In the genomic region with DNA sequence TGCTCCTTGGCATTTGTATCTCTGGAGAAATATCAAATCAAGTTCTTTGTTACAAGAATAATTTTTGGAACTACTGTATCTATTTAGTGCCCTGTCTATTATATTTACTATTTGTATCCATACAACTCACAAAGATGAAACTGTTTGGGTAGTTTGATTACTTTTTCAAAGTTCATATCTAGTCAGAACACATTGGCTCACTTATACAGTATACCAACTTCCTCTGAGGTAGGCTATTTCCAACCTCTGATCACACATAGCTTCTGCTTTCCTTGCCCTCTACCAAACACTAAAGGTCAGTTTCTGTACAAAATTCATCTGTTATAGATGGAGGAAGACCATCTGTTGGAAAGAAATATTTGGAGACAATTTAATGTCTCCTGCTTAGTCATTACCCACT, we compare ENCODE assay signal across 15 mouse cellular contexts.
"Had no signal": no experiment of that assay in that cellular context is flagged by ENCODE, and none has a peak within 500 bp of the region (broad histone marks: within the 10 kb centered on the region; RNA-seq: fewer than 3 reads in every experiment).

No protein-coding gene starts in this region.

- DNase-seq: retina, postnatal 1 day; right cerebral cortex, adult 18-20 months; right cerebral cortex, postnatal 14 days; right cerebral cortex, postnatal 25 days; right cerebral cortex, postnatal 4 days; spleen, adult 18-20 months; thymus, adult 18-20 months; thymus, adult 2 months; thymus, postnatal 14 days; thymus, postnatal 25 days; thymus, postnatal 36 days; thymus, postnatal 4 days had no signal

- H3K4me3 ChIP-seq: neural tube, embryonic 15.5 days; stomach, embryonic 15.5 days had no signal

- H3K4me1 ChIP-seq: neural tube, embryonic 15.5 days; stomach, embryonic 15.5 days had no signal

- H3K36me3 ChIP-seq: neural tube, embryonic 15.5 days; stomach, embryonic 15.5 days had no signal

- H3K9ac ChIP-seq: neural tube, embryonic 15.5 days; stomach, embryonic 15.5 days had no signal

- H3K27ac ChIP-seq: neural tube, embryonic 15.5 days; stomach, embryonic 15.5 days; stomach, postnatal 0 days had no signal

- H3K27me3 ChIP-seq: neural tube, embryonic 15.5 days; stomach, embryonic 15.5 days had no signal

- H3K9me3 ChIP-seq: neural tube, embryonic 15.5 days; stomach, embryonic 15.5 days had no signal
